Mouse (Mus musculus): ENCODE measurements around the gene Sgf29.
A peak's percentile ranks its signal among the peaks of the same experiment; 100 is the strongest.

Gene Sgf29

GRCm38 (mm10) chr7:126642545-126643243 lies 6.4 kb upstream of the Sgf29 start:
- DNase-seq = no peak

- peak; percentile 16 for DNase-seq
Measured at GRCm38 (mm10) chr7:126643244-126643617, 5.9 kb upstream of the Sgf29 start.

- no peak for DNase-seq
Measured at GRCm38 (mm10) chr7:126644345-126644744, 4.8 kb upstream of the Sgf29 start.

- no peak for DNase-seq
Measured at GRCm38 (mm10) chr7:126644914-126645313, 4.2 kb upstream of the Sgf29 start.

GRCm38 (mm10) chr7:126645708-126646107 lies 3.4 kb upstream of the Sgf29 start:
- DNase-seq = no peak

- DNase-seq = no peak
Measured at GRCm38 (mm10) chr7:126648486-126648885, 623 bp upstream of the Sgf29 start.

GRCm38 (mm10) chr7:126650852-126651251 lies 1.7 kb downstream of the Sgf29 start:
- DNase-seq = no peak

GRCm38 (mm10) chr7:126653991-126654390 lies 4.9 kb downstream of the Sgf29 start:
- no peak for DNase-seq

- no peak for DNase-seq
Measured at GRCm38 (mm10) chr7:126655695-126656094, 6.6 kb downstream of the Sgf29 start.

- DNase-seq = no peak
Measured at GRCm38 (mm10) chr7:126657522-126657921, 8.4 kb downstream of the Sgf29 start.

- no peak for DNase-seq
Measured at GRCm38 (mm10) chr7:126659771-126660170, 10.7 kb downstream of the Sgf29 start.

GRCm38 (mm10) chr7:126663646-126664045 lies 14.5 kb downstream of the Sgf29 start:
- no peak for DNase-seq

- DNase-seq = no peak
Measured at GRCm38 (mm10) chr7:126665269-126665668, 16.2 kb downstream of the Sgf29 start.

GRCm38 (mm10) chr7:126667495-126668090 lies 18.5 kb downstream of the Sgf29 start:
- DNase-seq = no peak

- no peak for DNase-seq
Measured at GRCm38 (mm10) chr7:126668452-126668851, 19.3 kb downstream of the Sgf29 start.

GRCm38 (mm10) chr7:126670152-126670551 lies 21.0 kb downstream of the Sgf29 start:
- DNase-seq = no peak

GRCm38 (mm10) chr7:126672111-126672510 lies 23.0 kb downstream of the Sgf29 start:
- DNase-seq = no peak

- no peak for DNase-seq
Measured at GRCm38 (mm10) chr7:126675104-126675503, 26.0 kb downstream of the Sgf29 start.

GRCm38 (mm10) chr7:126676207-126676606 lies 27.1 kb downstream of the Sgf29 start, which contains the start of gene Sult1a1:
Gene Sult1a1, minus strand, starts transcription at chr7:126676432.
- peak; percentile 48 for DNase-seq

GRCm38 (mm10) chr7:126676631-126677220 lies 27.6 kb downstream of the Sgf29 start:
- no peak for DNase-seq

GRCm38 (mm10) chr7:126678545-126679341 lies 29.6 kb downstream of the Sgf29 start:
- DNase-seq = no peak

GRCm38 (mm10) chr7:126679683-126680082 lies 30.6 kb downstream of the Sgf29 start:
- no peak for DNase-seq

- DNase-seq = no peak
Measured at GRCm38 (mm10) chr7:126681221-126681620, 32.1 kb downstream of the Sgf29 start.

All from right cerebral cortex, adult 18-20 months (tissue).